Mouse (Mus musculus): ENCODE measurements around the gene Stard5. TPM values are rescaled to one million over a fixed set of nuclear protein-coding genes. Genes with fewer than 3 reads are reported as not detected.

Gene Stard5
- polyA plus RNA-seq, 1 experiment from 2014 or later: 67.7 TPM

DNA sequence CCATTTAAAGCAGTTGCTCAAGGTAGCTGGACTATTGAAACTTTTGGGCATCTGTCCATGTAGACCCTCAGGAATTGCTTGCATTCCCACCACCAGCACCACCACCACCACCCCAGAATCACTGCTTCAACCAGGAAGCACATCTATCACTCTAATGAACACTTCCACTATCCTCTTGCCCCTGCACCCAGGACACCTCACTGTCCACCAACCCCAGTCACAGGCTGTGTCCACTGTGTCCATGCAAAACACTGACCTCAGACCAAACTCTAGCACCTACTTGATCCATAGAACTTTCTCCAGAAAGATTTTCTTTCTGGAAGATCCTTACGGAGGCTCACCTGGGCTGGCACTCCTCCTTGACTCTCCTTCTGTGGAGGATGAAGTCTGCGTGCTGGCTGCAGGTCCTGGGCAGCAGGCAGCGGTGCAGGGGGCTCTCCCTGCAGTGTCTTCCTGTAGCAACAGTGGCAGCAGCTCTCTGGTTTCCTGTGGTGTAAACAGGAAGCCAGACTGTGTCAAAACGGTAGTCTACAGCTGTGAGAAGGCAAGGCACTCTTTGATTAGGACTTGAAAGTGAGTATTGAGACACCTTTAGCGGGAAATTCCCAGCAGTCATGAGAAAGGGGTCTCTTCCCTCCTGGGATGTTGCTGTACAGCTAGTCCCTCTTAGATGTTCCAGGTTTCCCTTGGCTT lies 23.3 kb downstream of the Stard5 start:
- no peak overlapping the region for H3K4me2 ChIP-seq (ENCODE audit: low read depth, low read length)

DNA sequence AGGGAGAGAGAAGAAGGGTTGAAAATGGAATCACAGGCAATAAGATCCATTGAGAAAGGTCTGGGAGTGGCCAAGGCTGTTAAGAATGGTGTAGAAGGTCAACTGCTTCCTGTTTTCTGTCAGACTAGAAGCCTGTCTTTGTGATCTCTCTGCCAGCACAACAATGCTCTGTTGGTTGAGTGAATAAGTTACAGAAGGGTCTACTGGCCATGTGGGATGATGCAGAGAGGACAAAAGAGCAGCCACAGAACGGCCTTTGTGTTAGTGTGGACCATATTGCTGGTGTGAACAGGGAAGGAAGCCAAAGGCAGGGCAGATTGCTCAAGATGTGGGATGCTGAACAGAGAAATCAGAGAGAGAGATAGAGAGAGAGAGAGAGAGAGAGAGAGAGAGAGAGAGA lies 27.0 kb downstream of the Stard5 start:
- no peak overlapping the region for H3K4me2 ChIP-seq (ENCODE audit: low read depth, low read length)
- 76% methylated on average over 1 of the region's 1 CpGs for WGBS
- ATAC-seq: no peak; the same call in 1 of the 2 replicates

More for the DNA sequence above, 23.3 kb downstream of the Stard5 start:
- Histone ChIP-seq H3K4me1 (ENCODE audit: control insufficient read depth, insufficient read depth, low read length) (peaks cover 15% of the 10 kb centered on the region; the same call in 1 of the 2 replicates), H3K9ac (ENCODE audit: low read depth, low read length) (0 out of 2 replicates have a peak overlapping the region, but pooled peaks have one; percentile 2), H3K36me3 (ENCODE audit: control insufficient read depth, insufficient read depth, low read length) (no peaks in the 10 kb centered on the region), H3K9me3 (ENCODE audit: control insufficient read depth, low read length) (no peaks in the 10 kb centered on the region; the same call in 1 of the 2 replicates), H3K27me3 (replicated peaks; ENCODE audit: control insufficient read depth, insufficient read depth, low read length) (no peaks in the 10 kb centered on the region), H3K27ac (ENCODE audit: low read length) (peak overlapping the region; percentile 44; the same call in 1 of the 2 replicates), H3K4me3 (ENCODE audit: low read length) (peak overlapping the region; percentile 8)
- 55% methylated on average over 5 of the region's 5 CpGs for WGBS
- no peak for ATAC-seq

DNA sequence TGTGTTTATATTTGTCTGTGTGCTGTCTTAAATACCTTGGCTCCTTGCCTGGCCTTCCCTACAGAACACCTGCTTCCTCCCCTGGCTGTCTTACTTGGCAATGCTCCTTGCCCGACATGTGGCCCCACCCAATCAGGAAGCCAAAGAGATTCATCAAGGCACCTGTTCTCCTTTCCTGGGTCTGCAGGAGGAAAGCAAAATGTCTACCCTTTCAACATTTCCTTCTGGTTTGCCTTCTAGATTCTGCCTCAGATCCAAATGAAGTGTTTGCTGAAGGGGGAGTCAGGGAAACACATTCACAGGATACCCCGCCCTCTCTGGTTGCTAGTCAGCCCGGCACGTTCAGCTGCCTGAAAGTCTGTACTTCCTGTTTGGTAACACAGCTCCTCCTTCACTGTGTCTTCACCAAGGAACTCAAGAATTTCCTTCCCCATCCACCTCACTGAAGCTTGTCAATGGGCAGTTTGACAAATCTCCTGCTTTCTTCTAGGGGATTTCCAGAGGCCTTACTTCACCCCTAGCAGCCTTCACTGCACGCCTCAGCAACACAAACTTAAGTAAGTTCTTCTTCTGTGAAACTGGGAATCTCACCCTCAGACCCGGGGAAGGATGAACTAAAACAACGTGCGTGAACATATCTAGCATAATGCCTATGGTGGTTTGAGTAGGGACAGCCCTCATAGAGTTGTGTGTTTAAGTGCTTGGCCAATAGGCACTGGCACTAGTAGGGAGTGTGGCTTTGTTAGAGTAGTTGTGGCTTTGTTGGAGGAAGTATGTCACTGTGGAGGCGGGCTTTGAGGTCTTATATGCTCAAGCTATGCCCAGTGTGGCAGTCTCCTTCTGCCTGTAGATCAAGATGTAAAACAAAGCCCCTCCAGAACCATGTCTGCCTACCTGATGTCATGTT lies 27.7 kb downstream of the Stard5 start:
- Histone ChIP-seq H3K27me3 (replicated peaks; ENCODE audit: control insufficient read depth, insufficient read depth, low read length) (no peaks in the 10 kb centered on the region), H3K4me2 (ENCODE audit: low read depth, low read length) (no peak overlapping the region), H3K9ac (ENCODE audit: low read depth, low read length) (no peak overlapping the region), H3K36me3 (ENCODE audit: control insufficient read depth, insufficient read depth, low read length) (no peaks in the 10 kb centered on the region), H3K27ac (ENCODE audit: low read length) (peak overlapping the region; percentile 48; the same call in 1 of the 2 replicates), H3K4me1 (ENCODE audit: control insufficient read depth, insufficient read depth, low read length) (0 out of 2 replicates have a peak, but pooled peaks cover 8% of the 10 kb centered on the region), H3K4me3 (ENCODE audit: low read length) (no peak overlapping the region), H3K9me3 (ENCODE audit: control insufficient read depth, low read length) (no peaks in the 10 kb centered on the region; the same call in 1 of the 2 replicates)
- WGBS: 70% methylated on average over 9 of the region's 9 CpGs
- peak; percentile 57 for ATAC-seq

More for the DNA sequence above, 27.0 kb downstream of the Stard5 start:
- peaks cover 14% of the 10 kb centered on the region; the same call in 1 of the 2 replicates for H3K4me1 ChIP-seq (ENCODE audit: control insufficient read depth, insufficient read depth, low read length)
- H3K27ac ChIP-seq (ENCODE audit: low read length): peak overlapping the region; percentile 34
- H3K9me3 ChIP-seq (ENCODE audit: control insufficient read depth, low read length): no peaks in the 10 kb centered on the region; the same call in 1 of the 2 replicates
- H3K4me3 ChIP-seq (ENCODE audit: low read length): no peak overlapping the region
- no peak overlapping the region for H3K9ac ChIP-seq (ENCODE audit: low read depth, low read length)
- no peaks in the 10 kb centered on the region for H3K36me3 ChIP-seq (ENCODE audit: control insufficient read depth, insufficient read depth, low read length)
- no peaks in the 10 kb centered on the region for H3K27me3 ChIP-seq (replicated peaks; ENCODE audit: control insufficient read depth, insufficient read depth, low read length)

GRCm38 (mm10) chr7:83660273-83660691 lies 28.5 kb downstream of the Stard5 start:
- no peak for ATAC-seq
- no peaks in the 10 kb centered on the region for H3K36me3 ChIP-seq (ENCODE audit: control insufficient read depth, insufficient read depth, low read length)
- no peaks in the 10 kb centered on the region; the same call in 1 of the 2 replicates for H3K9me3 ChIP-seq (ENCODE audit: control insufficient read depth, low read length)
- no peak overlapping the region for H3K4me2 ChIP-seq (ENCODE audit: low read depth, low read length)
- no peaks in the 10 kb centered on the region for H3K27me3 ChIP-seq (replicated peaks; ENCODE audit: control insufficient read depth, insufficient read depth, low read length)
- no peak overlapping the region for H3K9ac ChIP-seq (ENCODE audit: low read depth, low read length)
- H3K4me1 ChIP-seq (ENCODE audit: control insufficient read depth, insufficient read depth, low read length): 0 out of 2 replicates have a peak, but pooled peaks cover 8% of the 10 kb centered on the region
- 91% methylated on average over 11 of the region's 11 CpGs for WGBS
- H3K4me3 ChIP-seq (ENCODE audit: low read length): no peak overlapping the region
- no peak overlapping the region for H3K27ac ChIP-seq (ENCODE audit: low read length)

GRCm38 (mm10) chr7:83661031-83661430 lies 29.3 kb downstream of the Stard5 start:
- ATAC-seq: no peak
- Histone ChIP-seq H3K36me3 (ENCODE audit: control insufficient read depth, insufficient read depth, low read length) (no peaks in the 10 kb centered on the region), H3K4me3 (ENCODE audit: low read length) (no peak overlapping the region), H3K27ac (ENCODE audit: low read length) (no peak overlapping the region), H3K4me2 (ENCODE audit: low read depth, low read length) (no peak overlapping the region), H3K4me1 (ENCODE audit: control insufficient read depth, insufficient read depth, low read length) (0 out of 2 replicates have a peak, but pooled peaks cover 8% of the 10 kb centered on the region), H3K9me3 (ENCODE audit: control insufficient read depth, low read length) (no peaks in the 10 kb centered on the region; the same call in 1 of the 2 replicates), H3K9ac (ENCODE audit: low read depth, low read length) (no peak overlapping the region), H3K27me3 (replicated peaks; ENCODE audit: control insufficient read depth, insufficient read depth, low read length) (no peaks in the 10 kb centered on the region)
- 87% methylated on average over 10 of the region's 10 CpGs for WGBS

DNA sequence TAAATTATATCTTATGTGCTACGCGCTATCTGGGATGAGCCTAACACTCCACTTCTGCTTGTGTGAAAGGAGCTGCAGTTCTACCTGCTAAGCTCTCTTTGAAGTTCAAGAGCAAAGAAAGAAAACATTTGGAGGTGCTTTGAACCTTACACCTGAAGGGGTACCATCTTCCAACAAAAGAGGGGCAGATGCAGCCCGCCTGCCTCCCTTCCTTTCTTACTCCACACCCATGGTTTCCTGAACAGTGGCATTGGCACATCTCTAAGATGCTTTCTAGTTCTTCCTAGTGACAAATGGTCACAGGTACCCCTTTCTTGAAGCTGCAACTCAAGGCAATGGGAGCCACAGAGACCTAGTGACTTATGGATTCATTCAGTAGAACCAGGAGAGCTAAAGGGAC lies 30.0 kb downstream of the Stard5 start:
- H3K9me3 ChIP-seq (ENCODE audit: control insufficient read depth, low read length): no peaks in the 10 kb centered on the region; the same call in 1 of the 2 replicates
- H3K27me3 ChIP-seq (replicated peaks; ENCODE audit: control insufficient read depth, insufficient read depth, low read length): no peaks in the 10 kb centered on the region

DNA sequence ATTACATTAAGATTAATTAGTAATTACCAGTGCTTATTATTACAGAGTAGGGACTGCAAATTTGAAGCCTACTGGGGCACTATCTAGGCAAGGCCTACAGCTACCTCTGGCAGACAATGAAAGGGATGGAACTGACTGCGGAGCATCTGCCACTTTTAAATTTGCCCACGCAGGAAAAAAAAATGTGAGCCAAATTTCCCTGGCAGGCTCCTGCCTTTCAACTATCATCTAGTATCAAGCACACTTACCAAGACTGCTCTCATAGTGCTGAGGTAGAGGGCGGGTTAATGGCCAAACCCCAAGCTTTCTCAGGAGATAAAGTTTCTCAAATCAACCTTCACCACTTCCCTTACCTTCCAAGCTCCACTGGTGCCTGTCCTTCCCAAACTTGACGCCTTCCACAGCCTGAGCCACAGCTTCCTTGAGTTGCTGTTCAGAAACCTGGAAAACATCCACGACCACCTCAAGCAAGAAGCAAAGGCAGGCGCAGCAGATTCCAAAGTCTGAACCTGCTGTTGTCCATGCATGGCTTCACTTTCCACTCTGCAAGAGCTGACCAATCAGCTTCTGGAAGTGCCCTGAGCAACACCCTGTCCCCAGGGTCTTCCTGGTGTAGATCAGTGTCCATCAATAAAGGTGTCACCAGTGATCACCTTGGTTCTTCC lies 31.1 kb downstream of the Stard5 start:
- ATAC-seq: no peak
- Histone ChIP-seq H3K9me3 (ENCODE audit: control insufficient read depth, low read length) (no peaks in the 10 kb centered on the region; the same call in 1 of the 2 replicates), H3K36me3 (ENCODE audit: control insufficient read depth, insufficient read depth, low read length) (no peaks in the 10 kb centered on the region), H3K27ac (ENCODE audit: low read length) (no peak overlapping the region), H3K9ac (ENCODE audit: low read depth, low read length) (no peak overlapping the region), H3K4me2 (ENCODE audit: low read depth, low read length) (no peak overlapping the region), H3K27me3 (replicated peaks; ENCODE audit: control insufficient read depth, insufficient read depth, low read length) (no peaks in the 10 kb centered on the region), H3K4me3 (ENCODE audit: low read length) (no peak overlapping the region), H3K4me1 (ENCODE audit: control insufficient read depth, insufficient read depth, low read length) (0 out of 2 replicates have a peak, but pooled peaks cover 11% of the 10 kb centered on the region)
- 81% methylated on average over 6 of the region's 6 CpGs for whole genome bisulfite sequencing

More for the DNA sequence above, 30.0 kb downstream of the Stard5 start:
- H3K9ac ChIP-seq (ENCODE audit: low read depth, low read length): no peak overlapping the region
- no peak overlapping the region for H3K4me2 ChIP-seq (ENCODE audit: low read depth, low read length)
- no peak overlapping the region for H3K27ac ChIP-seq (ENCODE audit: low read length)
- no peaks in the 10 kb centered on the region for H3K36me3 ChIP-seq (ENCODE audit: control insufficient read depth, insufficient read depth, low read length)
- WGBS: 97% methylated on average over 3 of the region's 3 CpGs
- H3K4me3 ChIP-seq (ENCODE audit: low read length): no peak overlapping the region
- ATAC-seq: no peak
- 0 out of 2 replicates have a peak, but pooled peaks cover 11% of the 10 kb centered on the region for H3K4me1 ChIP-seq (ENCODE audit: control insufficient read depth, insufficient read depth, low read length)

- ATAC-seq: peak; percentile 78
- H3K27me3 ChIP-seq (replicated peaks; ENCODE audit: control insufficient read depth, insufficient read depth, low read length): no peaks in the 10 kb centered on the region
- 77% methylated on average over 4 of the region's 4 CpGs for WGBS
- no peak overlapping the region for H3K4me2 ChIP-seq (ENCODE audit: low read depth, low read length)
- H3K9me3 ChIP-seq (ENCODE audit: control insufficient read depth, low read length): no peaks in the 10 kb centered on the region
- no peak overlapping the region for H3K4me3 ChIP-seq (ENCODE audit: low read length)
- no peaks in the 10 kb centered on the region for H3K36me3 ChIP-seq (ENCODE audit: control insufficient read depth, insufficient read depth, low read length)
- H3K4me1 ChIP-seq (ENCODE audit: control insufficient read depth, insufficient read depth, low read length): 0 out of 2 replicates have a peak, but pooled peaks cover 3% of the 10 kb centered on the region
- no peak overlapping the region for H3K9ac ChIP-seq (ENCODE audit: low read depth, low read length)
- 0 out of 2 replicates have a peak overlapping the region, but pooled peaks have one; percentile 8 for H3K27ac ChIP-seq (ENCODE audit: low read length)
Measured at GRCm38 (mm10) chr7:83666087-83666595, 34.4 kb downstream of the Stard5 start.

Measured in intestine, embryonic 16.5 days (tissue).